Mouse (Mus musculus) midbrain, postnatal 0 days (tissue): ENCODE measurements at regions not wholly inside any gene's neighbourhood (a gene's known extent, or its start where the extent isn't known, plus 50 kb on each side); places are given as distances from the start of the nearest gene placed in this dataset.

Source experiments
- ATAC-seq: fragments of 200-750 bp; cut with Nextera tagmentation; 2 replicates; pipeline ENCODE4 v1.8.0; 2017; ENCODE audit warnings: moderate number of reproducible peaks, mild to moderate bottlenecking, moderate TSS enrichment, moderate library complexity; ENCODE audit not compliant: low FRiP score
- DNase-seq: peaks from one replicate; pipeline ENCODE4 v3.0.0-alpha.2; 2015; ENCODE audit warnings: low spot score
- H3K27ac ChIP-seq: fragments of 300-500 bp; sonication (generic); 2 replicates; pipeline ENCODE4 v1.5.1; 2014; ENCODE audit warnings: low read depth, mild to moderate bottlenecking, low read length, mixed read lengths
- H3K27me3 ChIP-seq: fragments of 300-500 bp; sonication (generic); 2 replicates; pipeline ENCODE4 v1.6.1; 2014; ENCODE audit warnings: low read length, control low read depth, mixed read lengths; ENCODE audit not compliant: insufficient read depth
- H3K36me3 ChIP-seq: fragments of 300-500 bp; sonication (generic); 2 replicates; pipeline ENCODE4 v1.6.1; 2014; ENCODE audit warnings: low read length, control low read depth, mixed read lengths; ENCODE audit not compliant: insufficient read depth
- H3K4me1 ChIP-seq: fragments of 300-500 bp; sonication (generic); 2 replicates; pipeline ENCODE4 v1.6.1; 2014; ENCODE audit warnings: mild to moderate bottlenecking, control low read depth, antibody characterized with exemption, low read length, mixed read lengths; ENCODE audit not compliant: insufficient read depth
- H3K4me2 ChIP-seq: fragments of 300-500 bp; sonication (generic); 2 replicates; pipeline ENCODE4 v1.6.1; 2014; ENCODE audit warnings: low read depth, mild to moderate bottlenecking, low read length, mixed read lengths; ENCODE audit not compliant: poor library complexity, severe bottlenecking
- H3K4me3 ChIP-seq: fragments of 300-500 bp; sonication (generic); 2 replicates; pipeline ENCODE4 v1.5.1; 2014; ENCODE audit warnings: low read depth, mild to moderate bottlenecking, low read length, moderate library complexity
- H3K9ac ChIP-seq: fragments of 300-500 bp; sonication (generic); replicated peaks from 2 replicates; pipeline ENCODE4 v1.6.1; 2014; ENCODE audit warnings: mild to moderate bottlenecking, low read length, moderate library complexity, mixed read lengths; ENCODE audit not compliant: poor library complexity, severe bottlenecking
- H3K9me3 ChIP-seq: fragments of 300-500 bp; sonication (generic); 2 replicates; pipeline ENCODE4 v1.6.1; 2016; ENCODE audit warnings: low read length, control low read depth
- CTCF ChIP-seq: IDR thresholded peaks from 2 replicates; pipeline ENCODE4 v1.5.1; 2016; ENCODE audit warnings: antibody characterized with exemption, mild to moderate bottlenecking
- WGBS: fragments of 180-500 bp; shearing (Covaris S2); extraction: QIAGEN DNeasy Blood & Tissue Kit; methylation state at CpG from one replicate; pipeline ENCODE4 v1.1.7; 2014; 5-methylcytosine and 5-hydroxymethylcytosine counted together

GRCm38 (mm10) chr13:60257878-60258277 lies 80.7 kb upstream of the Gas1 start:
- Histone ChIP-seq H3K9ac (no peak overlapping the region), H3K27me3 (no peaks in the 10 kb centered on the region), H3K9me3 (no peaks in the 10 kb centered on the region), H3K36me3 (no peaks in the 10 kb centered on the region), H3K27ac (no peak overlapping the region), H3K4me1 (no peaks in the 10 kb centered on the region), H3K4me3 (no peak overlapping the region), H3K4me2 (no peak overlapping the region)
- ATAC-seq (no peak), DNase-seq (no peak)
- 69% methylated on average over 3 of the region's 3 CpGs for WGBS
- TF ChIP-seq CTCF = no peak

- TF ChIP-seq CTCF = no peak
- H3K9me3 ChIP-seq = no peaks in the 10 kb centered on the region
Observed at GRCm38 (mm10) chr13:60262449-60263028, 85.4 kb upstream of the Gas1 start.

GRCm38 (mm10) chr13:60264504-60264903 lies 87.3 kb upstream of the Gas1 start:
- H3K4me3 ChIP-seq = no peak overlapping the region
- H3K4me1 ChIP-seq = no peaks in the 10 kb centered on the region; the same call in 1 of the 2 replicates
- no peak overlapping the region for H3K9ac ChIP-seq
- ATAC-seq = no peak
- 93% methylated on average over 4 of the region's 4 CpGs for WGBS
- 0 out of 2 replicates have a peak, but pooled peaks have one; percentile 9 for TF ChIP-seq CTCF
- no peak overlapping the region for H3K4me2 ChIP-seq
- H3K27me3 ChIP-seq = no peaks in the 10 kb centered on the region
- H3K9me3 ChIP-seq = no peaks in the 10 kb centered on the region
- DNase-seq = no peak
- H3K36me3 ChIP-seq = no peaks in the 10 kb centered on the region
- no peak overlapping the region for H3K27ac ChIP-seq

More at GRCm38 (mm10) chr13:60262449-60263028, 85.4 kb upstream of the Gas1 start:
- Histone ChIP-seq H3K4me1 (no peaks in the 10 kb centered on the region), H3K27me3 (no peaks in the 10 kb centered on the region), H3K36me3 (no peaks in the 10 kb centered on the region), H3K27ac (no peak overlapping the region), H3K4me3 (no peak overlapping the region), H3K9ac (no peak overlapping the region), H3K4me2 (no peak overlapping the region)
- 69% methylated on average over 11 of the region's 11 CpGs for WGBS
- ATAC-seq = no peak
- DNase-seq = no peak

GRCm38 (mm10) chr13:60267557-60267956 lies 90.4 kb upstream of the Gas1 start:
- DNase-seq (peak; percentile 77), ATAC-seq (peak; percentile 20; the same call in 1 of the 2 replicates)
- no peak overlapping the region for H3K27ac ChIP-seq
- peak overlapping the region; percentile 2; the same call in 1 of the 2 replicates for H3K4me2 ChIP-seq
- no peaks in the 10 kb centered on the region for H3K9me3 ChIP-seq
- no peaks in the 10 kb centered on the region; the same call in 1 of the 2 replicates for H3K4me1 ChIP-seq
- WGBS = 48% methylated on average over 12 of the region's 12 CpGs
- H3K27me3 ChIP-seq = no peaks in the 10 kb centered on the region
- no peak for TF ChIP-seq CTCF
- no peak overlapping the region for H3K4me3 ChIP-seq
- H3K36me3 ChIP-seq = no peaks in the 10 kb centered on the region
- no peak overlapping the region for H3K9ac ChIP-seq

DNA sequence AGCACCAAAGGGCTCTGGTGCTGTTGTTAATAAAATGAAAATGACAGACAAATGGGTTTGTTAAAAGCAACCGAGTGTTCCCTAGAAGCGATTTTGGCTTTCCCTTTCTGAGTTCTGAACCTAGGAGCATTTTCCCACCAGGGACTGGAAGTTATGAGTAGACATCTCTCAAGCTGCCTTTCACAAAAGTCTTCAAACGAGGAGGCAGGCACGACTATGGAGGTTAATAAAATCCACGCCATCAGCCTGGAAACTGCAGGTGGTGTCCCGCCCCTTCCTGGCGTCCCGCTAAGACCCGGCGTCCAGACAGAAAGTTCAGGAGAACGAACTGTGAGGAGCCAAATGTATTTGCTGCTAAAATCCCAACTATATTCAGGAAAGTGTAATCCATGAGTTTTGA lies 91.1 kb upstream of the Gas1 start:
- H3K4me1 ChIP-seq = no peaks in the 10 kb centered on the region; the same call in 1 of the 2 replicates
- TF ChIP-seq CTCF = no peak
- H3K4me2 ChIP-seq = no peak overlapping the region
- no peak for DNase-seq
- H3K9ac ChIP-seq = no peak overlapping the region
- H3K27me3 ChIP-seq = no peaks in the 10 kb centered on the region
- H3K36me3 ChIP-seq = no peaks in the 10 kb centered on the region
- ATAC-seq = no peak
- H3K9me3 ChIP-seq = no peaks in the 10 kb centered on the region
- no peak overlapping the region for H3K4me3 ChIP-seq
- 81% methylated on average over 11 of the region's 11 CpGs for WGBS
- H3K27ac ChIP-seq = no peak overlapping the region

DNA sequence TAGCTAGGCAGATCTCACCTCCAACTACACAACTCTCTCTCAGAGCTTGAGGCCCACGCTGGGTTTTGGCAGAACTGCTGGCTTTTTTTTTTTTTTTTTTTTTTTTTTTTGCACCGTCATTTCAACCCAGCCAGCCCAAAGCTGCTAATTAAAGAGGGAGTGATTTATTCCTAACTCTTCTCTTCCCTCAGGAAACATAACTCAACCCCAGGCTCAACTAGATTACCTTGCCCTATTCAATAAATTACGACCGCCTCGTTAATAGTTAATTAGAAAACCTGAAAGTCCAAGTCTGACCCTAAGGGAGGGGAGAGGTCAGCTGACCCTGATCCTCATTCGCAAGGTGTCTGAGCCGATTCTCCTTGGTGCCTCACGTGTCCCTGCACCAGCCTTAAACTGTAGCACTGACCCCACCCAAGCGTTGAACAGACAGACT lies 92.3 kb upstream of the Gas1 start:
- no peak for DNase-seq
- Histone ChIP-seq H3K9ac (no peak overlapping the region), H3K9me3 (peaks cover 2% of the 10 kb centered on the region; the same call in 1 of the 2 replicates), H3K4me2 (no peak overlapping the region), H3K36me3 (no peaks in the 10 kb centered on the region), H3K27me3 (no peaks in the 10 kb centered on the region), H3K4me3 (no peak overlapping the region), H3K4me1 (no peaks in the 10 kb centered on the region; the same call in 1 of the 2 replicates), H3K27ac (no peak overlapping the region)
- TF ChIP-seq CTCF = no peak
- no peak for ATAC-seq
- WGBS = 72% methylated on average over 9 of the region's 9 CpGs
